Mouse (Mus musculus): ENCODE data around the gene Plekhs1.
"Not testable (repeated sequence)": the region's sequence is repeated elsewhere in the genome, so short reads cannot be mapped to it uniquely, and the experiment has no call there.

Plekhs1 gene

DNA sequence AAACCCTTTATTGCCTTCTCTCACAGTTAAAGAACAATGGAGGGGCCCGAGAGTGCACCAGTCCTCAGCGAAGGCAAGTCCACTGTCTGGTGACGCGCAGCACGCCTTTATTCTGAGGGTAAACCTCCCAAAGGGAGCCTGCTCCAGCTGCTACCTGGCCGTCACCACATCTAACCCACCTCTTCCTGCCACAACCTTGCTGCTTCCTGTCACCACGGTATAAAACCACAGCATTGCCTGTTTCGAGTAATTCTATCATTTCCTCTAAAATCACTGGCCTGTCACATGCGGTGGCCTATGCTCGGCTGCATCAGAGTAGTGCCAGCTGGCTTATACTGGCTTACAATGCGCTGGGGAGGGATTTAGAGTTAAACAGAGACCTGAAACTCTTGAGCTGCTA, 69.1 kb downstream of the Plekhs1 start:
- DNase-seq, result not testable (repeated sequence)

DNA sequence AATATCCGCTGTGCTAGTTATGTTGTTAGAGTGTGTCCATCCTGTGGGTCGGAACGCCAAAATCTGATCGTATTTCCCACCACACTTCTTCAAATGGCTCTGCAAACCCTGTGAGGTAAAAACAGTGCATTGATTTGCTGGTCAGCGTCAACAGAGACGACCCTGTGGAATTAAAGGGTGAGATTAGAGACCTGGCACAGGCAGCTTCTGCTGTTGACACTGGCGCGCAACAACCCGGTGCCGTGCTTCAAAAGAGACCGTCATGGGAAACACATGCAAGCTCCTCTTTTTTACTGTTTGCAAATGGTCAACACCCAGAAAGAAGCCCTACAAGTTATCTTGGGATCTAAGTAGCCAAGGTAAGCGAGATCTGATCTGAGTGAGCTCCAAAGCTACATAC, 69.8 kb downstream of the Plekhs1 start:
- DNase-seq, result no peak

DNA sequence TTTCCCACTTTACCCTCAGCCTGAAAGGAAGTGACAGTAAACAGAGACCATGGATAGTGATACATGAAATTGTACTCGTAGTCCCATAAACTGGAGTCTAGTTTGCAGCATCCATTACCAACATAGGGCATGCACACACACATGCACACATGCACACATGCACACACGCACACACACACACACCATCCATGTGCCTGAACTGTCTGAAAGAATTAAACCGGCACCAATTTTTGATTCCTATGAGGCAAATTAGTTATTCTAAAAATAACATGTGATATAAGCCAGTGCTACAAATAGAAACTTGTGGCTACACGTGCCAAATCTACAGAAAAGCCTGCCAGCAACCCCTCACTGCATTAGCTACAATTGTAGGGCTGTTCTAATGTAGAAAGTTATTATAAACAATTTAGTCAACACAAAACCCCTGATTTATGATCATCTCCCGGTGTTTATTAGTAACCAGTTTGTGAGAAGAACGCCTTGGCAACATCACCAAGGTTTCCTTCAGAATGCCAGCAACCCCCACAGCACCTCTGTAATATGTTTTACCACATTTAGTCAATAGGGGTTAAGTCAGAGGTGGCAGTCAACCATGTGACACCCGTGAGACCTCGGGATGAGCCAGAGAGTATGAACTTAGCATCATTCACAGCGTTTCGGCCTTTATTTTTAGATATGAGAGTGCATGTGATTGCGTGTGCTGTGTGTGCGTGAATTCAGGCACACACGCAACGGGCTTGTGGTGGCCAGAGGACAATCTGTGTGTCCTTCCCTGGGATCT, 72.0 kb downstream of the Plekhs1 start:
- no peak for DNase-seq

- no peak for DNase-seq
These were observed 72.9 kb downstream of the Plekhs1 start for GRCm38 (mm10) chr19:56534337-56534736.

DNA sequence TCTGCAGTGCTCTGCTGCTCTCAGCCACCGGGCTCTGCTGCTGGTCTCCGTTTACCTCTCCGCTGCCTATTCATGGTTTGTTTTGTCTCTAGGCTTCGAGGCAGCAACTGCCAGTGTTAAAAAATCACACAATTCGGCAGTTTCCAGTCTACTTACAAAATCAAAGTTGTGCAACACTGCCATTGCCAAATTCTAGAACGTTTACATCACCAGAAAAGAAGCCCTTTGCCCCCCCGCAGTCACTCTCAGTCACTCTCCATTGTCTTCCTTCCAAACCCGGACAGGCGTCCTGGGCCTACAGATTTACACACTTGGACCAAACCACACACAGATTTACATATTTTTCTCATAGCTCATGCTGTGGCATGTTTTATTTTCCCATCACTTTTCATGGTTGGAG, 73.6 kb downstream of the Plekhs1 start:
- no peak for DNase-seq

DNA sequence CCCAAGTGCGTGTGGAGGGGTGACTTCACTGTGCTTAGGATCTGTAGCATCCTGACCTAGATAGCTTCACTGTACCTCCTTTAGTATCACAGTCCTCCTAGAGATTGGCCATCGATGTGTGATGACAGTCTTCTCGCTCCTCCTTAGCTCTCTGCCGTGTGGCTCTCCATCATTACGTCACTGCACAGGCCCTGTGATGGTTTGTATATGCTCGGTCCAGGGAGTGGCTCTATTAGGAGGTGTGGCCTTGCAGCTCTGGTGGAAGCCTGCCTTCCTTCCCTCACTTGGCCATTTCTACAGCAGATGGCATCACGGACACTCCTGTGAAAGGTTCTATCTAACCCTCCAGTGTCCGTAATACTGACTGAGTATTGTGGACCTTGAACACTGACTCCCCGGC, 74.3 kb downstream of the Plekhs1 start:
- DNase-seq, result no peak
